Mouse (Mus musculus) heart, postnatal 4 days (tissue): ENCODE results near the gene Tph2. TPM values are rescaled to one million over a fixed set of nuclear protein-coding genes. Genes with fewer than 3 reads are reported as not detected.

Experiments used
- total RNA-seq, 2 experiments: library from RNA; stranded (reverse); gene quantifications; 2 replicates each; pipeline ENCODE4 v1.2.3; 2021

Gene Tph2
- total RNA-seq, 2 experiments from 2014 or later: not detected

Other genes with a start within 250 kb of the Tph2 start
- gene Tbc1d15, start 66.4 kb upstream of the Tph2 start, total RNA-seq: 10 to 100 TPM; 42.6 to 44.5 TPM
- gene Rab21, start 130.6 kb upstream of the Tph2 start, total RNA-seq: 10 to 100 TPM; 57.3 to 58.2 TPM
- 10 to 100 TPM; 17.5 to 17.6 TPM for gene Tmem19, start 177.5 kb upstream of the Tph2 start, total RNA-seq
- gene Thap2, start 199.4 kb upstream of the Tph2 start, total RNA-seq: 1 to 10 TPM; 4.5 to 6.7 TPM
- 10 to 100 TPM; 23.1 to 23.5 TPM for gene Zfc3h1, start 199.9 kb upstream of the Tph2 start, total RNA-seq